Mouse (Mus musculus): ENCODE data around the gene Ccdc115. TPM values are rescaled to one million over a fixed set of nuclear protein-coding genes. Genes with fewer than 3 reads are reported as not detected.

The Ccdc115 gene
- total RNA-seq, 2 experiments from 2014 or later, result 16.7 to 17.8 TPM

Small RNA genes within 50 kb of the gene (microRNA-seq; reads per million reads assigned to microRNA genes)
- gene Mir5103, result 1.2 to 2.0 reads per million in 2 experiments

Other genes with a start within 250 kb of the Ccdc115 start
- 10 to 100 TPM; 37.9 to 39.0 TPM for gene Imp4, start 179 bp upstream of the Ccdc115 start, total RNA-seq (2021)
- 1 to 10 TPM; 2.8 to 4.6 TPM for gene Ptpn18, start 20.1 kb upstream of the Ccdc115 start, total RNA-seq (2021)
- gene Prss39, start 58.7 kb upstream of the Ccdc115 start, total RNA-seq (2021), result not detected
- not detected for gene Cfc1, start 96.0 kb upstream of the Ccdc115 start, total RNA-seq (2021)
- not detected for gene Prss40, start 121.3 kb upstream of the Ccdc115 start, total RNA-seq (2021)
- 10 to 100 TPM; 36.6 to 37.5 TPM for gene Amer3, start 140.0 kb upstream of the Ccdc115 start, total RNA-seq (2021)

Measured in layer of hippocampus, adult 18-20 months (tissue).